In genomic region chr11:90638312-90638830, GRCm38 (mm10) we compare ENCODE assay signal across 8 mouse cellular contexts. TPM values are rescaled to one million over a fixed set of nuclear protein-coding genes. Genes with fewer than 3 reads are reported as not detected.
DNase-seq lines count a peak whose midpoint lies in the region; ATAC-seq and TF ChIP-seq lines count a peak whose summit lies in the region.

No protein-coding gene starts in this region.

- H3K27ac ChIP-seq in heart, embryonic 12.5 days (ENCODE audit: poor library complexity, severe bottlenecking), result peak overlapping the region; percentile 95
- H3K27ac ChIP-seq in kidney, postnatal 0 days, result peak overlapping the region; percentile 83

- H3K9ac ChIP-seq in heart, embryonic 12.5 days, result peak overlapping the region; percentile 96
- peak overlapping the region; percentile 89 for H3K9ac ChIP-seq in kidney, postnatal 0 days (ENCODE audit: low read depth, low read length)

- intact Hi-C loops in left cerebral cortex, postnatal 25 days (cut with DNase I), result loop anchor here (5.0 kb wide), 1 partner anchor 391 kb away; the partner anchor contains the start of gene Mmd

- H3K4me2 ChIP-seq in heart, embryonic 12.5 days, result peak overlapping the region; percentile 80
- peak overlapping the region; percentile 67 for H3K4me2 ChIP-seq in kidney, postnatal 0 days (ENCODE audit: low read length)

- no peaks in the 10 kb centered on the region for H3K9me3 ChIP-seq in heart, embryonic 12.5 days (replicated peaks)
- no peaks in the 10 kb centered on the region for H3K9me3 ChIP-seq in kidney, postnatal 0 days (replicated peaks; ENCODE audit: low read length)
- no peaks in the 10 kb centered on the region for H3K9me3 ChIP-seq in megakaryocyte, embryonic 14.5 days

- H3K27me3 ChIP-seq in heart, embryonic 12.5 days (replicated peaks), result no peaks in the 10 kb centered on the region
- H3K27me3 ChIP-seq in kidney, postnatal 0 days (ENCODE audit: insufficient read depth, low read length), result no peaks in the 10 kb centered on the region
- no peaks in the 10 kb centered on the region for H3K27me3 ChIP-seq in megakaryocyte, embryonic 14.5 days (replicated peaks)

- peak; percentile 72 for ATAC-seq in heart, embryonic 12.5 days (ENCODE audit: insufficient number of reproducible peaks, low FRiP score)
- ATAC-seq in kidney, postnatal 0 days (replicated peaks; ENCODE audit: low FRiP score, low read depth), result no peak; the same call in none of the 2 replicates

- H3K4me3 ChIP-seq in heart, embryonic 12.5 days, result peak overlapping the region; percentile 100
- peak overlapping the region; percentile 69 for H3K4me3 ChIP-seq in kidney, postnatal 0 days (replicated peaks; ENCODE audit: low read depth, low read length)
- H3K4me3 ChIP-seq in megakaryocyte, embryonic 14.5 days (replicated peaks), result peak overlapping the region; percentile 99

- WGBS in heart, embryonic 12.5 days, result under 1% methylated on average over 54 of the region's 54 CpGs
- WGBS in kidney, postnatal 0 days, result under 1% methylated on average over 53 of the region's 54 CpGs

- peaks cover 5% of the 10 kb centered on the region for H3K4me1 ChIP-seq in heart, embryonic 12.5 days (replicated peaks)
- H3K4me1 ChIP-seq in kidney, postnatal 0 days (replicated peaks; ENCODE audit: insufficient read depth, low read length), result peaks cover 4% of the 10 kb centered on the region
- peaks cover 37% of the 10 kb centered on the region for H3K4me1 ChIP-seq in megakaryocyte, embryonic 14.5 days

- peaks cover 17% of the 10 kb centered on the region for H3K36me3 ChIP-seq in heart, embryonic 12.5 days
- H3K36me3 ChIP-seq in kidney, postnatal 0 days (ENCODE audit: insufficient read depth, low read length), result 0 out of 2 replicates have a peak, but pooled peaks cover 3% of the 10 kb centered on the region
- peaks cover 29% of the 10 kb centered on the region for H3K36me3 ChIP-seq in megakaryocyte, embryonic 14.5 days (replicated peaks; ENCODE audit: low read length)

- peak; percentile 19 for DNase-seq in left cerebral cortex, adult 11 months (ENCODE audit: low spot score)
- DNase-seq in left cerebral cortex, postnatal 25 days (ENCODE audit: low spot score in 2 of 2), result no peak
- DNase-seq in NIH3T3 (ENCODE audit: low read depth), result peak; percentile 45
- peak; percentile 39 to 54 for DNase-seq in cerebellum, postnatal 36 days
- DNase-seq in kidney, postnatal 0 days (ENCODE audit: low spot score), result peak; percentile 45
- DNase-seq in T-cell, adult 2 months (ENCODE audit: low spot score), result no peak

- no peak for TF ChIP-seq CTCF in kidney, postnatal 0 days (IDR thresholded peaks at IDR 0.05; ENCODE audit: low read depth)

RNA-seq across cellular contexts. Expression of gene Cox11, which starts 0.4 kb away (rescaled TPM):
- 10 to 100 TPM; 30.3 to 35.0 TPM for total RNA-seq in left cerebral cortex, postnatal 25 days (2021)
- polyA plus RNA-seq in heart, embryonic 12.5 days (2016; fragmentation: Nextera tagmentation; extraction: Ambion mirVana), result 42.8 and 43.4 TPM in 2 replicates
- polyA plus RNA-seq in kidney, postnatal 0 days (2015; fragmentation: Nextera tagmentation; extraction: Ambion mirVana), result 33.4 and 38.1 TPM in 2 replicates
- polyA plus RNA-seq in megakaryocyte, embryonic 14.5 days (2012; ENCODE audit: insufficient read depth, low replicate concordance), result 10.5 and 16.0 TPM in 2 replicates

RNA-seq across cellular contexts. Expression of gene Stxbp4, which starts 0.5 kb away (rescaled TPM):
- 10 to 100 TPM; 11.2 to 12.2 TPM for total RNA-seq in left cerebral cortex, postnatal 25 days (2021)
- 15.1 and 16.5 TPM in 2 replicates for polyA plus RNA-seq in heart, embryonic 12.5 days (2016; fragmentation: Nextera tagmentation; extraction: Ambion mirVana)
- polyA plus RNA-seq in kidney, postnatal 0 days (2015; fragmentation: Nextera tagmentation; extraction: Ambion mirVana), result 10.9 and 13.6 TPM in 2 replicates
- 0.15 TPM in 1 of 2 replicates, not detected in the other for polyA plus RNA-seq in megakaryocyte, embryonic 14.5 days (2012; ENCODE audit: insufficient read depth, low replicate concordance)

RNA-seq across cellular contexts. Expression of gene Tom1l1, which starts 49.8 kb away (rescaled TPM):
- 10 to 100 TPM; 24.9 to 30.6 TPM for total RNA-seq in left cerebral cortex, postnatal 25 days (2021)
- 43.6 and 43.8 TPM in 2 replicates for polyA plus RNA-seq in heart, embryonic 12.5 days (2016; fragmentation: Nextera tagmentation; extraction: Ambion mirVana)
- polyA plus RNA-seq in kidney, postnatal 0 days (2015; fragmentation: Nextera tagmentation; extraction: Ambion mirVana), result 32.8 and 35.4 TPM in 2 replicates
- polyA plus RNA-seq in megakaryocyte, embryonic 14.5 days (2012; ENCODE audit: insufficient read depth, low replicate concordance), result 1.9 and 3.3 TPM in 2 replicates

Comparison
In these comparisons a context has a peak if more than half of its experiments do, and no peak if none do; other contexts are left out.
1. DNase-seq: peak in left cerebral cortex, adult 11 months (single experiment), NIH3T3 (single experiment), cerebellum, postnatal 36 days (2 of 2) and kidney, postnatal 0 days (single experiment); none in left cerebral cortex, postnatal 25 days (0 of 2) and T-cell, adult 2 months (single experiment).
2. RNA of gene Stxbp4, which starts 0.5 kb away (polyA plus RNA-seq): 15.1 to 16.5 TPM in heart, embryonic 12.5 days and 10.9 to 13.6 TPM in kidney, postnatal 0 days; 0.15 TPM in megakaryocyte, embryonic 14.5 days; every median in the first group is over 10 times any median in the second.
3. Peak in every context shown above with its lines, with median percentiles within 50 percentile points of each other: H3K4me3 ChIP-seq.